Mouse (Mus musculus): ENCODE results near the gene Dmrtc1b.

DNA sequence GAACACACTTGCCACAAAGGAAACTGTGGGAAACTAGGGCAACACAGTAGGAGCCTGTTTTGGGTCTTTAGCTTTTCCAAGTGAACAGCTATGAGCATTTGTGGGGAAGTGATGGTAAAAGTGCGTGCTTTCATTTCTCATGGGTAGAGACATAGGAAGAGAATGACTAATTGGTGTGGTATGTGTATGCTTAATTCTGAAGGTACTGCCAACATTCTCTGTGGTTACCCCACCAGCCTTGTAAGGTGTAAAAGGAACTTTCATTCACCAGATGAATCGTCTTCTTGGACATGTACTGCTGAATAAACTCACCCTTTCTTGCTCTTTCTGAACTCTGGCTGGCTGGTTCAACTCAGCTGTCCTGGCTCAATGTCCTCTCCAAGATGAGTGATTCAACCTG is 41.0 kb upstream of the Dmrtc1b start:
- TF ChIP-seq POLR2A (IDR thresholded peaks at IDR 0.05; ENCODE audit: borderline replicate concordance, extremely low read depth, insufficient read depth, insufficient read length, poor library complexity, severe bottlenecking) (no peak), CTCF (IDR thresholded peaks at IDR 0.05; ENCODE audit: borderline replicate concordance, extremely low read depth, insufficient read depth, insufficient read length) (no peak)
